Mouse (Mus musculus) thymus, postnatal 0 days (tissue): ENCODE data around the gene Cyp24a1. TPM values are rescaled to one million over a fixed set of nuclear protein-coding genes. Genes with fewer than 3 reads are reported as not detected.

Source experiments
- DNase-seq: peaks from one replicate; pipeline ENCODE4 v3.0.0-alpha.2; 2015; ENCODE audit warnings: low spot score
- polyA plus RNA-seq: library from polyadenylated mRNA; unstranded; fragments of >200 nt; fragmentation: Nextera tagmentation; extraction: Ambion mirVana; gene quantifications from 2 replicates; pipeline ENCODE4 v1.2.1, GENCODE M21; 2015

The Cyp24a1 gene
- polyA plus RNA-seq, 1 experiment from 2014 or later: 0.30 TPM

- no peak for DNase-seq
Observed at GRCm38 (mm10) chr2:170446843-170447383, 50.0 kb downstream of the Cyp24a1 start.

DNA sequence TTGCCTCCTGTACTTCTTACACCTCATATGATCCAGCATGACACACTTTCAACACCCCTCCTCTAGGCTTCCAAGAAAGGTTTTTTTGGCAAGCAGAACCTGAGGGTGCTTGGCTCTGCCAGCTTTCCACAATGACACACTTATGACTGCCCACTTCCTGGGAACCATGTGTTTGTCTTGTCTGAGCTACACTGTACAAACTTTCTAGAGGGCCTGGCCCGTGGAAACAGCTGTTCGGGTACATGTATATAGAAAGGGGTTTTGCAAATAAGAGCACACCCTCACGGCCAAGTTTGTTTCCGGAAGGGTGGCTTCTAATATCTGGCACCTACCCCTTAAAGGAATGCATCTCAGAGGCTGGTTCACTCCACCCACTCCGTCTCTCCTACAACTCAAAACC is 51.1 kb downstream of the Cyp24a1 start:
- no peak for DNase-seq

DNA sequence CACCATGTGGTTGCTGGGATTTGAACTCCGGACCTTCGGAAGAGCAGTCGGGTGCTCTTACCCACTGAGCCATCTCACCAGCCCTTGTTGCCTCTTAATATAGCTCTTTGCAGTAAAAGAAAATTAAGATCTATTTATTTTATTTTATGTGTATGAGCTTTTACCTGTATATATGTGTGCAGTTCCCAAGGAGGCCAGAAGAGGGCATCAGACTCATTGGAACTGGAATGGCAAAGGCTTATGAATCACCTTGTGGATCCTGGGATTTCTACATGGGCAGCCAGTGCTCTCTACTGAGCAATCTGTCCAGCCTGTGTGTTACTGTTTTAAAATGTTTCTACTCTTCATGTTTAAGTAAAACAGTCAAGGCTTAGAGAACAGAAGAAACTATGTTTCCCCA is 54.4 kb downstream of the Cyp24a1 start:
- DNase-seq: no peak

DNA sequence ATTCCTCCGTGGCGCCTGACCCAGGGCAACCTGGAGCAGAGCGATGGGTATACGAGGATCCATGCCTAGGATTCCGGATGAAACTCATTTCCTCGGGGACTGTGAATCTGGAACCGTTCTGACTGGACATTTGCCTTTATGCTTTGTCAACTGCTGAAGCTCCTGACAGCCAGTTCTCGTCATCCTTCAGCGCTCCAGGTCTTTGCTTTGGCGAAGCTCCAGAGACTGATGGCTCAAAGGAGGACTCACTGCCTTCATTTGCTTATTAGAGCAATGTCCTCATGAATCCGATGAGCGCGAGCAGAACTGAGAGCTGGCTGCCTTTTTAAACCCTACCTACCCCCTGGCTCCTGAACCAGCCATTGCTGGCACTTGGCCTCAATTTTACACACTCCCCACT is 58.2 kb downstream of the Cyp24a1 start:
- no peak for DNase-seq

DNA sequence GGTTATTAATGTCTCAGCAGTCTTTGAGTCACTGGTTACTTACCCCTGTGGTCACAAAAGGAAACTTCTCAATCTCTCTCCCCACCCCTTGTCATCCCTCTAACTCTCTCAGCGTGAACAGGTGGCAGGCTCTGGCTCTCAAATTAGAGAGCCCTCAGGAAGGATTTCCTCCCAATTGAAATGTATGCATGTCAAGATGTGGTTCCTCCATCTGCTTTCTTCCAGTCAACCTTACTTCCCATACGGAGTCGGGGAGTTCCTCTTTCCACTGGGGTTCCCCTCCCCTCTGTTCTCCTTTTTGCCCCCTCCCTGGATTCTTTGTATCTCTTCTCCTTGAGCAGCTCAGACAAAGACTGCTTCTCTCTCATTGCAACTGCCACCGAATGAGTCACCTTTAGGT is 60.7 kb downstream of the Cyp24a1 start:
- no peak for DNase-seq

Other genes starting within 250 kb of the Cyp24a1 start
- 0.79 and 0.80 TPM in 2 replicates for gene Bcas1, start 69.3 kb downstream of the Cyp24a1 start, polyA plus RNA-seq
- 95.6 and 102 TPM in 2 replicates for gene Pfdn4, start 717 bp downstream of the Cyp24a1 start, polyA plus RNA-seq
- gene 4930470P17Rik, start 104.9 kb upstream of the Cyp24a1 start, polyA plus RNA-seq: not detected in 2 replicates
- 1.6 and 2.6 TPM in 2 replicates for gene Dok5, start 234.7 kb upstream of the Cyp24a1 start, polyA plus RNA-seq